Mouse (Mus musculus) kidney, adult 18-20 months (tissue): ENCODE data around the gene Bysl.
"Not testable (repeated sequence)": the region's sequence is repeated elsewhere in the genome, so short reads cannot be mapped to it uniquely, and the experiment has no call there.

Experiments
- DNase-seq: peaks from one replicate; pipeline ENCODE4 v3.0.0; 2021

Bysl gene

DNA sequence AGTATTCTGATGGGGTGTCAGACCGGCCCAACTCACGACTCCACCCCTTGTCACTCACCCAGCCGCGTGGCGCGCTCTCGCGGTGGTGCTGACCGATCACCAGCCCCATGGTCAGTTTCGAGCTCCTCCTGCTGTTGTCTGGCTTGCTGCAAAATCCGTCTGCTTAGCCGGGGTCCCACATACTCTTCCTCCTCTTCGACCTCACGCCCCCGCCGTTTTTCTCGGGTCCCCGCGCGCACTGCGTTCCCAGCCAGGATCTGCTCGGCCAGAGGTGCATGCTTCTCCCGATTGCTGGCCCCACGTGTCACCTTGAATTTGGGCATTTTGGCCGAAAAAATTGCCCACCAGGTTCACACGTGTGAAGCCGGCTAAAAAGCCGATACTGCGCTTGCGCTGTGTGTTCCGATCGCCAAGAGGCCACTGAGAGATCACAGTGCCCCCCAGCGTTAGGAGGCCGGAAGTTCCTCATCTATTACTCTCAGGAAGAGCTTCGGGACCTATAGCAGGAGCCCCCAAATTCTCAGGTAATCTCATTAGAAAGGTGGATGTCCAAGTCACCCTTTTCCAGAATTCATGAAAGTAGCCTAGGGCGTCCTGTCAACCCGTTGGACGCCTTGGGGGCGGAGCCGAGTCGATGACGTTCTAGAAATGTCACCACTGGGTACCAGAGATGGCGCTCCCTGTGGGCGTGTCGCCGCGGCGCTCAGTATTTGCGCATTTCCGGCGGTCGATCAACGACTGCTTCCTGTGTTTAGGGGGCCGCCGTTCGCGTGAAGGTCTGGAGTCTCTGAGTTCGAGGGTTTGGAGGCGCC is at the start of gene Bysl, which contains the start of the genes Med20 and Gm20517:
TSS of gene Bysl (minus strand) at position 644 of the 812 bp plus-strand sequence.
TSS of gene Med20 (plus strand) at position 734 of the 812 bp plus-strand sequence.
TSS of gene Gm20517 (plus strand) at position 741 of the 812 bp plus-strand sequence.
- peak; percentile 97 for DNase-seq

DNA sequence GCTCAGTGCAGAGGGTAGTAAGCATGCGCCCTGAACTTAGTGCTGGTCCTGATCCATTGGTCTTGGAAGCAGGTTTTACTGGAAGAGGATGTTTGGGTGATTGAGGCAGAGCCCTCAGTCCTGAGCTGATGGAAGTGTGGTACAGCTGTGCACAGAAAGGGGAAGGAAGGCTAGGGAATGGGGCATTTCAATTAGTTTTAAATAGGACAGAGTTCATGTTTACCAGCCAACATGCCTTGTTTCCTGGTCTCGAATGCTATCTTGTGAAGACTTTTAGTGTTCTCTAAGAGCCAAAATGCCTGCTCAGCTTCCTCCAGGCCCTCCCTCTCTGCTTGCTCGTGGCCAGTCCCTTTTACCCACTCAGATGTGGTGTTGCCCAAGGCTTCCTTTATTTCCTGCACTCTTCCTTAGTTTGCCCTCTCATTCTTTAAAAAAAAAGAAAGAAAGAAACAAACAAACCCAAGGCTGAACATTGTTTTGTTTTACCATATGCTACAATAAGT is 47.5 kb upstream of the Bysl start:
- DNase-seq: no peak

DNA sequence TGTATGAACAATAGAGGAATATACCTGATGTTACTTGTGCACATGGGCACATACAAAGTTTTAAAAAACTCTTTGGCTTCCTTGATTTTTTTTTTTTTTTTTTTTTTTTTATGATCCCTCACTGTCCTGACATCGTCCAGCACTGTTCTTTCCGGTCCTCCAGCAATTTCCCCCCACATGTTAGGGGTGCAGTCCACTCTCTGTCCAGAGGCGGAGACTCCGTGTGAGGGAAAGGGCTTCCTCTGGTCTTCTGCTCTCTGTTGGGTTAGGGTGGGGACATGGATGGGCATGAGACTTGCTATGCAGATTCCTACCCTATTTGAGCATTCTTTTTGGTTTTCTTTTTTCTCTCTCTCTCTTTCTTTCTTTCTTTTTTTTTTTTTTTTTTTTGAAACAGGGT is 46.6 kb upstream of the Bysl start:
- DNase-seq: no peak

DNA sequence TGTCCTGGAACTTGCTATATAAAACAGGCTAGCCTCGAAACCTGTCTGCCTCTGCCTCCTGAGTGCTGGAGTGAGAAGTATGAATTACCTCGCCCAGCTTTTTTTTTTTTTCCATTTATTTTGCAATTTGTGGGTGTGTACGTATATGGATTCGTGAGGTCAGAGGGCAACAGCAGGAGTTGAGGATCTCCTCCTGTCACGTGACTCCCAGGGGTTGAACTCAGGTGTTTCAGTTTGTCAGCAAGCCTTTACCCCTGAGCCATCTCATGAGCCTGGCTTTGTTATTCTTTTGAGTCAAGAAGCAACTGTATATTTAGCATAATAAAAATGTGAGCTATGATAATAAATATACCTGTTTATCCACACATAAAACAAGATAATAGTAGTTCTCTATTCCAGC is 44.4 kb upstream of the Bysl start:
- no peak for DNase-seq

DNA sequence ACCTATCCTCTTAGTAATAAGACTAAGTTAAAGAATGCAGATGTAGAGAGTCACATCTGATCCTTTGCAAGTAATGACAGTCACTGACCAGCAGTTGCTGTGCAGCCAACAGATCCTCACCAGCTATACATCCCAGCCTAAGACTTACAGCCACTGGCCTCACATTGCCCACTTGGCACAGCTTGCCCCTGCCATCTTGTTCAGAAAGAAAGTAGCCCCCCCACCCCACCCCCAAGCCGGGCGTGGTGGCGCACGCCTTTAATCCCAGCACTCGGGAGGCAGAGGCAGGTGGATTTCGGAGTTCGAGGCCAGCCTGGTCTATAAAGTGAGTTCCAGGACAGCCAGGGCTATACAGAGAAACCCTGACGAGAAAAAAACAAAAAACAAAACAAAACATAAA is 43.1 kb upstream of the Bysl start:
- DNase-seq: not testable (repeated sequence)

DNA sequence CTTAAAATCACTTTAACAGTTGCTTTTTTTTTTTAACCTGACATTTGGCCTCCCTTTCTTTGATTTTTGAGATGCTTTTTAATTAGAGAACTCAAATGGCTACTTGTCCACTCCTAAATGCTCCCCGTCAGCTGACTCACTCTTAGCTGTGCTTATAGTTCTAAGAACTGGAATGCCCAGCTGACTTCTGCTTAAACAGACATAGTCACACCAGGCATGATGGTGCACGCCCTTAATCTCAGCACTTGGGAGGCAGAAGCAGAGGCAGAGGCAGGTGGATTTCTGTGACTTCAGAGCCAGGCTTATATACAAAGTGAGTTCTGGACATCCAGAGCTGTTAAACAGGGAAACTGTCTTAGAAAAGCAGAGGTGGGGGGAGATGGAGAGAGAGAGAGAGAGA is 40.7 kb upstream of the Bysl start:
- no peak for DNase-seq

DNA sequence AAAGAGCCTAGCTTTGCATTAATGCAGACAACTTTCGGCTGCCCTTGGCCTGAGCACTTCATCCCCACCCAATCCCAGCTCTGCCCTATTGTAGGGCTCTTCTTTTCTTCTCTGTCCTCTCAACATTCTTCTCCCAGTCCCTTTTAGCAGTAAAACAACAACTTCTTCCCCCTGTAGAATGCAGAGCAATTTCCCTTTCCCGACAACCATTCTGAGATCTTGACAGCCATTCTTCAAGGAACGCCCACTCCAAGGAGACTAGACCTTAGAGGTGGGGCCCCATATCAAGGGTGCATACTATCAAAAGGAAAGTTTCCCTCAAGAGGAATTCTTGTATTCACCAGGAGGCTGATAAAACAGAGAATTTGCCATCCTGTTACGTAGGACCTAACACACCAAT is 37.7 kb upstream of the Bysl start:
- no peak for DNase-seq

DNA sequence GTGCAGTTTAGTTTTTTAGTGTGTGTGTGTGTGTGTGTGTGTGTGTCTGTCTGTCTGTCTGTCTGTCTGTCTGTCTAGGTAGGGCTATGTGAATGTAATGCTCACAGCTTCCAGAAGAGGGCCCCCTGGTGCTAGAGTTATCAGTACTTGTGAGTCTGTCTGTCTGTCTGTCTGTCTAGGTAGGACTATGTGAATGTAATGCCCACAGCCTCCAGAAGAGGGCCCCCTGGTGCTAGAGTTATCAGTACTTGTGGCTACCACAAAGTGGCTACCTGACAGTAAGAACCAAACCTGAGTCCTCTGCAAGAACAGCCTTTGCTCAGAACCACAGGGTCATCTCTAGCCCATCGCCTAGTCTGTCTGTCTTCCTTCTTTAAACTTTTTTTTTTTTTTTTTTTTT is 35.4 kb upstream of the Bysl start:
- DNase-seq: peak; percentile 79

DNA sequence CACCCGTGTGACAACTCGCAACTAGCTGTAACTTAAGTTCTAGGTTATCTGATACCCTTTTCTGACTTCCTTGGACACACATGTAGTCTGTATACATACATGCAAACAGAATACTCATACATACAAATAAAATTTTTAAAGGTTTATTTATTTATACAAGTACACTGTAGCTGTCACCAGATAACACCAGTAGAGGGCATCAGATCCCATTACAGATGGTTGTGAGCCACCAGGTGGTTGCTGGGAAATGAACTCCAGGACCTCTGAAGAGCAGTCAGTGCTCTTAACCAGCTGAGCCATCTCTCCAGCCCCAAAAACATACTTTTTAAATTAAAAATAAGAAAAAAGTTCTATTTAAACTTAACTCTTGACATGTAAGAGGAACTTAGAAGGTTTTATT is 31.7 kb upstream of the Bysl start:
- DNase-seq: no peak

DNA sequence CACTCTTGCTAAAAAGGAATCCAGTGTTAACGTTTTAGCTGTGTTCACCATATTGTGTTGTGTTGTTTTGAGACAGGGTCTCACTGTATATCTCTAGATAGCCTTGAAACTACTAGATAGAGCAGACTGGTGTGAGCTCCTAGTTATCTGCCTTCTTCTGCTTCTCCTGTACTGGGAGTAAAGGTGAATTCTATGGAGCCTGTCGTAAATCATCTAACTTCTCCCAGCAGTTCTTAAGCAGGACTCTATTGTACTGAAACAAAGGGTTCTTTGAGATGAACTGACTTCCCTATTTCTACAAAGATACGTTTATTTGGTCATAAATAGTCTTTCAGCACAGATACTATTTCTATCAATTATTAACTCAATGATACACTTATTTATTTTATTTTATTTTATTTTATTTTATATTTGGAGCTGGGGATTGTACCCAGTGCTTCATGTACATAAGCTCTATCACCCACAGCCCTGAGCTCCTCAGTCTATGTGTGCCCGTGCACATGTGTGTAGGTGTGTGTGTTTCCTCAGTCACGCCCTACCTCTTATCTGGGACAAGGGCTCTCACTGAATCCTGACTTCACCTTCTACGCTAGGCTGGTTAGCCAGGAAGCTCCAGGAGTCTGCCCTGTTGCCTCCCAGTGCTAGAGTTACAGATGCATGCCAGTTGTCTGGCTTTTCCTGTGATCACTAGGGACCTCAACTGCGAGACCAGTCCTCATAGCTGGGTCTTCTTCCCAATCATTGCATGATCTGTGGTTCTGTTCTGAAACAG is 22.9 kb upstream of the Bysl start:
- DNase-seq: no peak

DNA sequence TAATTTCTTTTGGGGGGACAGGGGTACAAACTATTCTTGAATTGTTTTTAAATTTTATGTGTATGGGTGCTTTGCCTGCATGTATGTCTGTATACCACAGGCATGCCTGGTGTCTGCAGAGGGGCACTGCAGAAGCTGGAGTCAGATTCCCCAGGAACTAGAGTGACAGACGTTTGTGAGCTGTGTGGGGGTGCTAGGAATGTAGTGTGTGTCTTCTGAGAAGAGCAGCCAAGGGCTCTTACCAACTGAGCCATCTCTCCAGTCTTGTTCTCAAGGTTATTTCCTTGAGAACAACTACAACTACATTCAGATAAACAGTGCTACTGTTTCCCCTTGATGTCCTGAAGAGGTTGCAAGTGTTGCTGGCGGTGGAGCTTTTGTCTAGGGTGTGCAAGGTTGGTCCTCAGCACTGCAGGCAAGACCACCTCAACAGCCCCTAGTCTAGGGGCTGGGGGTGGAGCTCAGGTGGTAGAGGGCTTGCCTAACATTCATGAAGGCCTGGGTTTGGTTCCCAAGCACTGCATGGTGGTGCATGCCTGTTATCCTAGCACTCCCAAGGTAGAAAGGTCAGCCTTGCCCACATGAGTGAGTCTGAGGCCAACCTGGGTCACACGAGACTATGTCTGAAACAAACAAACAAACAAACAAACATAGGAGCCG is 21.0 kb upstream of the Bysl start:
- no peak for DNase-seq

DNA sequence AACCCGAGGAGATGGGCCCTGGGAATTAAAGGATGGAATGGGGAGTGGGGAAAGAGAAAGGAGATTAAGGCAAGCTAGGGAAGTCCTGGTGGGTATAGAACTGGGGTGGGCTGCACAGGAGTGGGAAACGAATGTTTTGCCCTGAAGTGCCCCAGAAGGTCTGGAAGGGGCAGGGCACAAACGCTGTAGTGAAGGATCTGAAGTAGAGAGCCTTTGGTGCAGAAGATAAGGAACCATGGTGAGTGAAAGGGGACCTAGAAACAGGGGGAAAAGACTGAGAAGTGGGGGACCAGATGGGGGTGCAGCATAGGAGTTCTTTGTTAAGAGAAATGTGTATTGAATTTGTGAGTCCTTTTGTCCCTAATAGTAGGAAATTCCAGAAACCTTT is 19.4 kb upstream of the Bysl start, which contains the start of gene Usp49:
TSS of gene Usp49 (plus strand) at position 13 of the 388 bp plus-strand sequence.
- DNase-seq: no peak

DNA sequence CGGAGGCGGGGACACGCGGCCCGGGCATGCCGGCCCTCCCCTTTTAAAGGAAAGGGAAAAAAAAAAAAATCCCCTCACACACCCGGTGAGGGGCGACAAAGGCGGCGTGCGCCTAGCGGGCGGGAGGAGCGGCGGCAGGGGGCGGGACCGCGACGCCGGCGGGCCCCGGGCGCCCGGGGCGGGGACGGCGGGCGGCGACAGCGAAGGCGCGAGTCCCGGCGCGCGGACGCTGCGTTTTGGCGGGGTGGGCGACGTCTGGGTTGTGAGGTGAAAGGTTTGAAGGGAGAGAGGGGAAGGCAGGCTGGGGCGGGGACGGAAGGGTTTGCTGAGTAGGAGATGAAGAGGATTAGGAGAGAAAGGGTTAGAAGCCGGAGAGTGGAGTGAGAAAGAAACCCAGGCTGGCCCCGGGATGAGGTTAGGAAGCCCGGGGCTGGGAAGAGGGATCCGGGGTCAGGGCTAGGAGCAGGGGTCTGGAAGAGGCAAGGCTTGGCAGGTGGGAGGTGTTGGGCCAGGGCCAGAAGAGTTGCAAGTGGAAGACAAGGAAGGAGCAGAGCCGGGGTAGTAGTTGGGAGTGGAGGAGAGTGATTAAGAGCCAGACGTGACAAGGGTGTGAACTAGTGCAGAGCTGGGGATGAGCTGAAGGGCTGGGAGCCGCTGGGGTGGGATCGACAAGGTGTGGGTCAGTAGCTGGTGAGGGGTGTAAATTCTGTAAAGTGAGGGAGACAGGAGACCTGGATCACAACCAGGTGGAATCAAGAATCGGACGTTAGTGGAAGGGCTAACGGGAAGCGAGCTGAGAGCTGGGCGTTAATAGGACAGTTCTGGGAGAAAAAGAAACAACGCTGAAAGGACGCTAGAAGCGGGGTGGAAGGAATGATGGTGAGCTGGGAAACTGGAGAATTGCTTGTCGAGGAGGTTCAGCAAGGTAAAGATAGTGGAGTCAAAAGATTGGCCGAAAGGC is 18.7 kb upstream of the Bysl start:
- DNase-seq: peak; percentile 36

DNA sequence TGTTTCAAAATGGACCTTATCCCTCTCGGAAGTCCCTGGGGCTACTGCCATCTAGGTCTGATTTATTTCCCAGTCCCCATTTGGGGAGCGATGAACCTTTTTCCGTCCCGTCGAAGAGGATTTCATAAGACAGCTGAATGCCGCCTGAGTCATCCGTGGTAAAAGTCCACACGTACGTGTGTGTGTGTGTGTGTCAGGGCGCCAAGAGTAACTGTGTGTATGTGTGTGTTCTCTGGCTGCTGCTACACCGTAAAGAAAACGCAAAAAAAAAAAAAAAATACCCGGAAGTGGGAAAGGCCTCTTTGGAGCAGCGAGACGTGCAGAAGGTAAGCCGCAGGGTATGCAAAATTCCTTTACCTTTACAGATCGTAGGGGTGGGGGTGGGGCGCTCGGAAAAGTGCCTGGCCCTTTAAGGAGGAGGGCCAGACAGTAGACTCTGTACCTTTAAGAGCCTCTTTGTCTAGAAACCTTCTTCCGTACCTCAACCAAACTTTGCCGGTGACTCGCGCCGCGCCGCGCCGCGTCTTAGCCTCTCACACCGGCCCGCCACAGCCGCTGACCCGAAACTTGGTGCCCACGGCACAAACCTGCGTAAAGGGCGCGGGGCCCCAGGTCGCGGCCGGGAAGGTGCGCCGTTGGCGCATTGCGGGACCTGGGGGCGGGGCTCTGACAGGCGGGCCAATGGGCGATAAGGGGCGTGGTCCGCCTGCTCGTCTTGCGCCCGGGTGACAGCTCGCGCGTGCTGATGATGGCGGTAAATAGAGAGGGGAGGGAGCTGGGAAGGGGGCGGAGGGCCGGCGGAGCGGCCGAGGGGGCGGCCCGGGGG is 17.8 kb upstream of the Bysl start:
- peak; percentile 95 for DNase-seq

DNA sequence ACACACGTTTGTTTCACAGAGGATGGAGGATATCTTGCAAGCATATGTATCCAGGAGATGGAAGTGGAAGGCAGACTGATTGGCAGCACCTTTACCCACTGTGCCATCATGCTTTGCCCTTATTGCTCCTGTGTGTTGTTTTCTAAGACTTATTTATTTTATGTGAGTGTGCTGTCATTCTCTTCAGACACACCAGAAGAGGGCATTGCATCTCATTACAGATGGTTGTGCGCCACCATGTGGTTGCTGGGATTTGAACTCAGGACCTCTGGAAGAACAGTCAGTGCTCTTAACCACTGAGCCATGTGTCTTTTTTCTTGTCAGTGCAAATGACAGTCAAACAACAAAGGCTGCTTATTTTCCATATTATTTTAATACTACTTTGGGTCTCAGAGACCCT is 16.5 kb upstream of the Bysl start:
- DNase-seq: no peak

DNA sequence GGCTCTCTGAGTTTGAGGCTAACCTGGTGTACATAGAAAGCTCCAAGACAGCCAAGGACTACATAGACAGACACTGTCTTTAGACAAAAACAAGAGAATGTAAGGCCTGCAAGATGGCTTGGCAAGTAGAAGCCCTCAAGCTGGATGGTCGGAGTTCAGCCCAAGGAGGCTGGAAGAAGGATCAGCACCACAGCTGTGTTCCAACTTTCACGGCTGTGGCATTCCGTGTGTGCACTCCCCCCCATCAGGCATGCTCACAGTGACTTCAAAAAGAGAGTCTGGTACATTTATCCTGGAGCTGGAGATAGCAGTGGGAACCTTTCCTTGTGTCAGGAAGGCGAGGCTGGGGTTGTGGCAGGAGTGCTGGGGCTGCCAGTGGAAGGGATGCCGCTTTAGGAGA is 14.7 kb upstream of the Bysl start:
- no peak for DNase-seq

DNA sequence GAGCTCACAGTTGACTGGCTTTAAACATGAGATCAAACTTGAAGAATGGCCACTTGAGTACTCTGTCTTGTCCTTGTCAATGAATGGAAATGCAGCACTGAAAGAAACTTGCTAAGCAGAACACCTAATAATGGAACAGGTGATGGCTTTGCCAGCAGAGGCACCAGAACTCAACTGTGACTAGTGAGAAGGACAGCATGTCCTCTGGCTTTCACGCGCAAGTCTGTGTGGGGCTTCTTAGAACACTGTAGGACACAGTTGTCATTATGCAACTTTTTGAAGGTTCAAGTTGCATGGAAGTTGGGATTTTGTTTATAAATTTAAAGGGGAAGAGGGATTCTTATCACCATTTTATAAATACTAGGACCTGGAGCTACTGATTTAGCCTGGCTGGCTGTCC is 13.8 kb upstream of the Bysl start:
- no peak for DNase-seq

DNA sequence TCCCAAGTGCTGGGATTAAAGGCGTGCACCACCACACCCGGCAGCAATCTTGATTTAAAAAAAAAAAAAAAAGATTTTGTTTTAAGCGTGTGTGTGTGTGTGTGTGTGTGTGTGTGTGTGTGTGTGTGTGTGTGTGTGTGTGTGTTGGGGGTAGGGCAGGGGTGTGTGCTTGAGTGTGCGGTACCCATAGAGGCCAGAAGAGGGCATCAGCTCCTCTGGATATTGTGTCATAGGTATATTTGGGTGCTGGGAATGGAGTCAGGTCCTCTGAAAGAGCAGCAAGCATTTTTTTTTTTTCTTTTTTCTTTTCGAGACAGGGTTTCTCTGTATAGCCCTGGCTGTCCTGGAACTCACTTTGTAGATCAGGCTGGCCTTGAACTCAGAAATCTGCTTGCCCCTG is 13.3 kb upstream of the Bysl start:
- DNase-seq: not testable (repeated sequence)

DNA sequence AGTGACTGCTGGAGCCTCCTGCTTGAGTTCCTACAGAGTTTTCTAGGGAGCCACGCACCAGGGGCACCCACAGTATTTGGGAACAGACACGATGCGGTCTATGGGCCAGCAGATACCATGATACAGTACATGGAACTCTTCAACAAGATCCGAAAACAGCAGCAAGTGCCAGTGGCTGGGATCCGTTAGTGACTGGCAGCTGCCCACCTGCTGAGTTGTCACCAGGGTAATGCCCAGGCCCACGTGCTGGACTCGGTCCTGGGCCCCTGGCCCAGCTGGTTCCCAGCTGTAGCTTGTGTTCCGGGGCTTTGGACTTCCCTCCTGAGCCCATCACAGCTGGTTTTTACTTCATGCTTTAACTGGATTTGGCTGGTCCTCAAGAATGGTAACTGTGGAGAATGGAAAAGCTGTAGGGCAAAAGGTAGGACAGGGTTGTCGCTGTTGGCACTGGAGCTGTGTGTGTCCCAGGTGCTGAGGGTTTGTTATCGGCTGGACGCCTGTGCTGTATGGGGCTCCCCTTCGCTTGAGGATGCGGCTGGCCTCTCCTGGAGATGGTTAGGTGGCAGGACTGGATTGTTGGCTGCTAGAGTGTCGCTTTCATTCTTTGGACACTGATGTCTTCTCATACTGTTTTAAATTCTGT is 11.7 kb upstream of the Bysl start:
- no peak for DNase-seq

DNA sequence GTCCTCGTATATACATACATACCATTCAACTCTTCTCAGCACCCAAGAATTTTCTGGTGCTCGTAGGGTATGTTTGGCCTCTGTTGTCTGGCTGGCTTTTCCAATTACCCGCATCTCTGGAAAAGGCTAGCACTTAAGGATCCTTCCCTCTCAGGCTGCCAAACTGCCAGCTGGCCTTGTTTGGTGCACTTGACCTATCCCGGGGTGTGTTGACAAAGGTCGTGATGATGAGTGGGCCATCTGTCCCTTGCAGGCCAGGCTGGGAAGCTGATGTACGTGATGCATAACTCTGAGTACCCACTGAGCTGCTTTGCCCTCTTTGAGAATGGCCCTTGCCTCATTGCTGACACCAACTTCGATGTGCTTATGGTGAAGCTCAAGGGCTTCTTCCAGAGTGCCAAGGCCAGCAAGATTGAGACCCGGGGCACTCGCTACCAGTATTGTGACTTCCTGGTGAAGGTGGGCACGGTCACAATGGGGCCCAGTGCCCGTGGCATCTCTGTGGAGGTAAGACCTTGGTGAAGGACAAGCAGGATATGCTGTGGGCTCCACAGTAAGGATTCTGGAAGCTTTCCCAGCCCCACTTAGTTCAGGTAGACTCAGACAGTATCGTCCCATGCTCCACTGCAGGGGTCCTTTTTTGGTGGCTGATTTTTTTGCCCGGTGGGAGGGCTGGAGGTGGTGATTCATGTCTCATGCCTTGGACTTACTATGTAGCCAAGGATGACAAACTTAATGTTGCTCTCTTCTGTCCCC is 7.4 kb upstream of the Bysl start:
- no peak for DNase-seq
